Mouse (Mus musculus) megakaryocyte, adult 5-6 weeks (primary cell): ENCODE results near the gene Grin3a. TPM values are rescaled to one million over a fixed set of nuclear protein-coding genes. Genes with fewer than 3 reads are reported as not detected.

Experiments
- ATAC-seq: 2 replicates; pipeline ENCODE4 v1.8.0; 2016; ENCODE audit warnings: mild to moderate bottlenecking, inconsistent platforms; ENCODE audit not compliant: poor library complexity, severe bottlenecking
- total RNA-seq, 2 experiments: library from RNA; stranded (forward) in 1 of 2; stranded (reverse) in 1 of 2; fragments of 153-499, 151-499 nt in 1 of 2; fragments of 221-1000, 200-1000 nt in 1 of 2; gene quantifications; 2 replicates each; pipeline versions ENCODE4 v1.2.3 to v1.2.4; 2015 to 2017

The Grin3a gene
- total RNA-seq (2015): not detected in 2 replicates
- not detected in 2 replicates for total RNA-seq (2017)

DNA sequence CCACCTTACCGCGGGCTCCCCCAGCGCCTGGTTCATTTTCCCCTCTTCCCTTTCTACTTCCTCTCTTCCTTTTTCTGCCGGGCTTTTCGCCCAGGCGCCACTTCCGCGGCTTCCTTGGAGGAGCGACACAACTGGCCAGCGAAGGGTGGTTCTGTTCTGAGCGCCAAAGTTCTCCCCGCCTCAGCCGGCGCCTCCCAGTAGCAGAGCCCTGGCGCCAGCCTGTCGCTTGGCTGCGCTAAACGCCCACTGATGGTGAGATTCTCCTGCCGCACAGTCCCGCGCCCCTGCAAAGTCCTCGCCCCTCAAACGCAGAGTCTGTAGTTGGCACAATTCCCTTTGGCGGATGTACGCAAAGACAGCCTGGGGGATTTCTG lies at the start of gene Grin3a:
TSS of gene Grin3a (minus strand) at position 133 of the 374 bp plus-strand sequence.
- no peak for ATAC-seq

DNA sequence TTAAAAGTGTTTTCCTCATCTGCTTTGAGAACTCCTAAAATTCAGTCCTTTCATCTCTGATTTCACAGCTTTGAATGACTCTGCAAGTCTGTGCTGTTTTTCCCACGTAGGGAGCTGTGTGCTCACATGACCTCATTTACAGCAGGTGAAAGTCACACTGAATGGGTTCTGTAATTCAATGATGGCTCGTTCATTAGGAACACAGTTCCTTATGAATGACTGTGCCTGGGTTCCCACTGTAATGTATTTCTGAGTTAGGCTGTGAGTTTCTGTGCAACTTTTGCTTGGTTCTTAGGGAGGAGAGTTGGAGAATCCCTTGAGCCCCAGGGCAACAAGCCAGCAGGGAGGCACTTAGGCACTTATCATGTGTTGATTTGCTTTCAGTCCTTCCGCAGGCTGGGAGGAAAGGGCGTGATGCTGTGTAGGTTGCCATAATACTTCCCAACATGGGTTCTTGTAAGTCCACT lies 46.3 kb upstream of the Grin3a start:
- ATAC-seq: no peak

DNA sequence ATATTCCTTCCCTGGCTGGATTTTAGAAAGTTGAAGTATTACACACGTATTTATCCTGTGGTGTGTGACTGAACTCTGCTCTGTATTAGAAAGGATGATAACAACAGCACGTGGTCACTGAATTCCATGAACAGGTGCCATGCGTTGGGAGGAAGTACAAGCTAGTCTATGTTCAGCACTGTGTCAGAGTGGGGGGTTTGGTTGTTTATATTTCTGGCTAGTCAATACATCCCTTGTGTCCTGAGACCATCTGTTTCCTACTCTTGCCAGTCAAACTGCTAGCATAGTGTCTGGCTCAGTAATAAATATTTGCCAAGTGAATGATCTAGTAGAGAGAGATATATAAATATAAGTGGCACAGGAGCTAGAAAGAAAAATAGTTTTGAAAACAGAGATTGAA lies 31.5 kb upstream of the Grin3a start:
- ATAC-seq: no peak

DNA sequence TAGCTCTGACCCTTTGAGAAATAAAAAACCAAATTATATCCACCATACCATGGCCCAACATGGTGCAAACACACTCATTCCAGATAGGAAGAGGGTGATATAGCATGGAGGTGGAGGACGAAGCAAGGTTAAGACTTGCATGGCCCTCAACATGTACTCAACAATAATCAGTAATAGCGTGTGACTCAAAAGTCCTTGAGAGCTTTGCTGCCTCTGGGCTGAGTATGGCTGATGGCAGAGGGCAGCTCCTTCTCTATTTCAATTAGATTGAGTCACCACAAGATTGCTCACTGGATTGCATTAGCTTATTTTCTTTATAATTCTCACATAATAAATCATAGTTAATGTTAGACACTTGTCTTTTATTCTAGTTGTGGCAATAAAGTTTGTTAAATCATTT lies 15.1 kb upstream of the Grin3a start:
- no peak for ATAC-seq

DNA sequence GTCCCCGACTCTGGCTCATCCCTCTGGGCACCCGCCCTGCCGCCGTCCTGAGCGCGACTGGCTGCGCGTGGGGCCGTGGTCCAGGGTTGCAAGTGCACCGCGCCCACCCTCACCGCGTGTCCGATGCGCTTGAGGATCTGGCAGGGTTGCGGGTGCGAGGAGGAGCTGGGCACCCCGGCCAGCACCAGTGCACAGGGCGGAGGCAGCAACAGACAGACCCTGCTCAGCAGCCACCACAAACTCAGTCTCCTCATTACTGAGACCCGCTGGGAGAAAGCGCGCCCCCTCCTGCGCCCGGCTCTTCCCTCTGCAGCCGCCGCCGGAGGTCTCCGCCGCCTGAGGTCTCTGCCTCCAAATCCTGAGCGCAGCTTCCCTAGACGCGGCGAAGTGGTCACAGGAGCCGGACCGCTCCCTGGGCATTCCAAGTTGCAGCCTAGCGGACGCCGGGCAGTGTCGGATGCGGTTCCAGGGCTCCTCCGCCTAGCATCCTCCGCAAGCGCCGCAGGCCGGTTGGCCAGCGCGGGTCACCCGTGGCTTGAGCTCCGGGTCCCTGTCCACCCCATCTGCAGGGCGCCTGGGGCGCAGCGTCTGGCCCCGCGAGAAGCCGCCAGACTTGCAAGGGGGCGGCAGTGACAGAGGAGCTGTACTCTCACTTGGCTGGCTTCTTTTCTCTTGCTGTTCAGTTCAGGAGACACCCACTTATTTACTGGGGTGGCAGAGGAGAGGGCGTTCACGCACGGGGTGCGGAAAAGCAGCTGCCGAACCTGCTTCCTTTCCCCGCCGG lies 524 bp downstream of the Grin3a start:
- no peak for ATAC-seq

DNA sequence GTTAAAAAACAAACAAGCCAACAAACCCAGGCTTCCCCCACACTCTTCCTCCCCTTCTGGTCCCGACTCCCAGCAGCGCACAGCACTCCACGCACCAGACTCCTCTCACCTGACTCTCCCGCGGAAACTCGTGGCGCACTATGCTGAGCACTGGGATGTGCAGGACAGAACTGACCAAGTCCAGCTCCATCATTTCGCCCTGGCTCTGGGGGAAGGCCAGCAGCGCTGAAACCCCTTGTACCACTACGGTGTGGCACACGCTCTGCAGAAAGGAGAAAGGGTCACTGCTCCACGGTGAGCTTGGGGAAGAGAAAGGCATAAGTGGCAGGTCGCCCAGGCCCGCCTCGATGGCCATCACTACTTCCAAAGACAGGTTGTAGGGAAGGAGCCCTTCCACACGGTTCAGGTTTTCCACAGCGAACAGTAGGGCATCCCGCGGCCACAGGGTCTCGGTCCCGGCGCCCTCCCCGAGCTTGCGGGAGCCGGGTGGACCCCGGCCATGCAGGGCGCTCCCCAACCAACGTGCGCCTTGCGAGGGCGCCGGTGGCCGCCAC lies 1.2 kb downstream of the Grin3a start:
- ATAC-seq: no peak

DNA sequence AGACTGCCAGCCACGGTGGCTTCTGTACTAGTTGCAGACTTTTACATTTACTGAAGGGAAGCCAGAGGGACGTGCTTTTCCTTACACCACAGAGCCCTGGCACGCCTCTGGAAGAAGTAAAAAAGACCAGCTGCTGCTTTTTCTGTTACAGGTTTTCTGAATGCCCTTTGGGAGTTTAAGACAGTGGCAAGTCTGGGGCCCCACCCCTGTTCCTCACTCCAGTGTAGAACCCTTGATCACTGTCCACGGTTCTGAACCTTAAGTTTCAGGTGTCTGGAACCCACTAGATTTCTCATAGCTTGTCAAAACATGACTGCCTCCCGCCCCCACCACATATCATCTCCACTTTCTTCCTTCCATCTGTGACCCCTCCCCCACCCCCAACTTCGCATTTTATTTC lies 1.8 kb downstream of the Grin3a start:
- ATAC-seq: no peak

DNA sequence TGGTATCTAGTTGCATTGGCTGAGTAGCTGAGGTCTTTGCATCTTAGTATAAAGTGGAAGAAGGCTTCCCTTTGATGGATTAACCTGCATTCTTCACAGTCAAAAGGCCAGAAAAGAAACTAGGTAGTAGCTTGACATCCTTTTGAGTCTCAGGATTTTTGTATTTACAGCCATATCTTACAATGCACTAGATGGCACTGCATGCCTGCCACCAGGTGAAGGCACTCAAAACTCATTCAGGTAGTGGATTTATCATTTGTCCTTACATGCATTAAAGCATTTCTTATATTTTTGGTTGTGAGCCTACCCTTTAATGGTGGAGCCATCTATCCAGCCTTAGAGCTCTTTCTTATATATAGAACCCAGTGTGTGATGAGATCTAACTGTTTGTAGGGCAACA lies 13.5 kb downstream of the Grin3a start:
- ATAC-seq: no peak

DNA sequence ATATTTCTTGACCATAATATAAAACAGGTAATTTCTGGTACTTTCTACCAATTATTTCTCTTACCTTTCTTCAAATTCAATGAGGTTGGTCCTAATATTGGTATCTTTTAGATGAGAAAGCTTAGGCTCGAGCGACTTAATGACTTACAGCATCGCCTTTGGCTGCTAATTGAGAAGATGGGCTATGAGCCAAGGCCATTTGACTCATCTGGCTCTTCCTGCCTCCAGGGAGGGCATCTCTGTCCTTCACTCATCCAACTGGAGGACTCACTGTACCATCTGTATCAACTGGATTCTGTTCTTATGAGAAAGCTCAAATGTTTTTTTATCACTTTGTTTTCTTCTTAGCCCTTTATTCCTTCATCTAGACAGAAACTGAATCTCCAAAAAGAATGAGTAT lies 31.7 kb downstream of the Grin3a start:
- no peak for ATAC-seq

DNA sequence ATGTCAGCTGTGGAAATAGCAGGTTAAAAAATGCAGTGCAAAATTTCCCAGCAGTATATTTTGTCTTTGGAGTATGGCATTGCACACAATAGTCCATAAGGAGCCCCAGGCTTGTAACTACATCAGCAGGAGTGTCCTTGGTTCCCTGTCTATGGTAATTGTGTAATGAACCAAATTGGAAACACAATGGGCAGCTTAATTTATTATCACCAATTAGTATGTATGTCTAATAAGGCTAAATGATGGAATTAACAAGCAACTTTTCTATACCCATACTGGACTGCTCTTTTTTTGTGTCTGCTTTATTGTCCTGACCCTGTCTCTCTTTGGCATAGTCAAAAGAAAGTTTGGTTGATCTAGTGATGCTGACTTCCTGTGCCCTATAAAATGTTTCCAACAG lies 38.8 kb downstream of the Grin3a start:
- no peak for ATAC-seq

DNA sequence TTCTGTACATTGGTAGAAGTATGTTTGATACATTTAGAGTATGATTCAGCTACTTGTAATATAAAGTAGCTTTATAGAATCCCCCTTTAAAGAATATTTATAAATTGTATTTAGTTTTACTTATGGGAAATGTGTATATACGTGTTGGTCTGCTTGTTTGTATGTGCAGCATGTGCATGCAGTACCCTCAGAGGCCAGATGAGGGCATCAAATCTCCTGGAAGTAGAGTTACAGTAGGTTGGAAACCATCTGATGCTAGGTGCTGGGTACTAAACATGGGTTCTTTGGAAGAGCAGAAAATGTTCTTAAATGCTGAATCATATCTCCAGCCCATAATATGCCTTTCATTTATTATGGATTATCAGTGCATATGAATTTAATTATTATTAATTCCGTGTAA lies 46.2 kb downstream of the Grin3a start:
- no peak for ATAC-seq

DNA sequence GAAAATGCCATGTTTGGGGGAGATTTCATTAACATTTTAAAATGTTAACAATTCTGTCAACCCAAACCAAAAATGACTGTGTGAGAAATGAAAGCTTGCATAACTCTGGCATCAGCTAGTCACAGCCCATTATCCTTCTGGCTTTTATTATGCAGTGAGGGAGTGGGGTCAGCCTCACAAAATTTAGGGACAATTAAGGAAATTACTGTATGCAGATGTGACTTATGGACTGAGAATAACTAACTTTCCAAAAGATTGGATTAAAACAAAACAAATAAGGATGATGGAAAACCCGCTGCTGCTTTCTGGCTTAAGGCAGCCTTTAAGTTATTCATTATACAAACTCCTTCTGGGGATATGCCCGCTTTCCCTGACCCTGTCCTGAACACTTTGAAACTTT lies 56.6 kb downstream of the Grin3a start:
- ATAC-seq: no peak

DNA sequence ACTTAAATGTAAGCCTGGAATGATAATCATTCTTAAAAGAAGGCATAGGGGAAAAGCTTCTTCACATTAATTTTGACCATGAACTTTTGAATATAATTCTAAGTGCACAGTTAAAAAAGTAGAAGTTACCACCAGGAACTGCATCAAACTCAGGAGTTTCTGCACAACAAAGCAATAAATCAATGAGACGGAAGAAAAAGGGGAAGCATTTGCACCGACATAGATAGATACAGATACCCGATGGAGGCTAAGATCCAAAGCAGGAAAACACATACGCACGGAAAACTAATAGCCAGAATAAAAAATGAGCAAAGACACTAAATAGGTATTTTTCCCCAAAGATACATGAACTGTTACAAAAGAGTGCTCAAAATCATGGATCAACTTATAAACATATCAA lies 102.7 kb downstream of the Grin3a start:
- ATAC-seq: no peak

DNA sequence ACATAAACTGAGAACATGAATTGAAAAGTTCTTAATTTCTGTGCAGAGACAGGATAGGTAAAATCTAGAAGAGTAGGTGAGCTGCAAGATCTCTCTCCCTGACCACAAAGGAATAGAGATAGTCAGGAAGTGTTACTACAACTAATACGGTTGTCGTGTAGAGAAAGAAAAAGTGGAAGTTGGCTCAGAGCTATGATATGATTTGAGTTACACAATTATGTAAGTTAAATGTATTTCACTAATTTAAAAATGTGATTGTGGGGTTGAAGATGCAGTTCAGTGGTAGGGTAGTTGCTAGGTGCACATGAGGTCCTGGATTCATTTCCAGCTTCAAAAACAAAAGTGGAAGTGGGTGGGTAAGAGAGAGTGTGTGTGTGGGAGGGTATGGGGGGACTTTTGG lies 103.6 kb downstream of the Grin3a start:
- ATAC-seq: no peak

DNA sequence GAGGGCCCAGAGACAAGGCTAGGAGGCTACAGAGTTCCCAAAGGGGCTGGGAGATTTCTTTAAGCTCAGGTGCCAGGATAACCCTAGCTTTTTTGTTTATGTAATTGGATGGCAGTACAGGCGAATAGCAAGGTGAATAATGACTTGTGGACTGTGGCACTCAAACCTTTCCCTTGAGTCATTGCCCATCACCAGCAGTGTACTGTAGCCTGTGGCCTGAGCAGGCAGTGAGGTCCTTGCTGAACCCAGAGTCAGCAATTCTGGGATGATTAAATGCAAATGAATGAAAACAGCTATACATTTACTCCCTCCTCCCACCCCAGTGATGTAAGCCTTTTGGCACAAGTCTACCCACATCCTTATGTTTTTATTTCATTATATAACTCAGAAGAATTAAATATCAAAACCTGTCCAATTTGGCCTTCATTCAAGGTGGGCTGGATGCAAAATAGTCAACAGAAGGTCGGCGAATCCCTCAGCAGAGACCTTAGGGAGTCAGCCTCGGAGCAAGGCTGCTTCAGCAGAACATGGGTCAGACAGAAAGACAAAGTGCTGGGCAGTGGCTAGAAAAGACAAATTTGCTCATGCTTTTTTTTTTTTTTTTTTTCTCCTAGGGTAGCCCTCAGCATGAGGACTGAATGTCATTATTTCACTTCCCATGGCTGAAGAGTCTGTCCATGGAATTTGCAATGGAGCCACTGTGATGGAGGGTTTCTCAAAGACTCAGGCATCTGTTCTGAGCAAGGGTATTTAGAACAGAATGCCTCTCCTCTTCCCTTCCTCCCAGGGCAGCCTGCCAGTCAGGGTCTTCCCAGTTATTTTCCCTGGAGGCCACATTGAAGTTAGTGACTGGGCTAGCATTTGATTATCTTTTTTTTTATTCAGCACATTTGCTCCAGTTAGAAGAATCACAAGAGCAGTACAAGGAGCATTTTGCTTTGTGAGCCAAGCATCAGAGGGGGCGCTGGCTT lies 104.5 kb downstream of the Grin3a start:
- ATAC-seq: no peak

DNA sequence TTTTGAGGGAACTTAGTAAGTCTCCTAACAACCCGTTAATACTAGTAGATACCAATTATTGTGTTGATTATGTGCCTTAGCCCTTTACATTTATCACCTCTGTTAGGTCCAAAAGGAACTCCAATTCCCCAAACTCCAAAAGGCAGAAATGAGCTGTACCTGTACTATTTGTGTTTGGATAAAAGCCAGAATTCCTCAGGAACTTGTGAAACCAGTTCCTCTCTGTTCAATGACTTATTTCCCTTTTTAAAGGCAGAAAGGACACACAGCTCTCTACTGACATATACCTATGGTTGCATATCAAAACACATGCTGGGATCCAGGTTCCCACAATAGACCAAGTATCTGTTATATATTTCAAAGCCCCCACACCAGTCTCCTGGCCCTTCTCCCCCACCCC lies 106.0 kb downstream of the Grin3a start:
- no peak for ATAC-seq

DNA sequence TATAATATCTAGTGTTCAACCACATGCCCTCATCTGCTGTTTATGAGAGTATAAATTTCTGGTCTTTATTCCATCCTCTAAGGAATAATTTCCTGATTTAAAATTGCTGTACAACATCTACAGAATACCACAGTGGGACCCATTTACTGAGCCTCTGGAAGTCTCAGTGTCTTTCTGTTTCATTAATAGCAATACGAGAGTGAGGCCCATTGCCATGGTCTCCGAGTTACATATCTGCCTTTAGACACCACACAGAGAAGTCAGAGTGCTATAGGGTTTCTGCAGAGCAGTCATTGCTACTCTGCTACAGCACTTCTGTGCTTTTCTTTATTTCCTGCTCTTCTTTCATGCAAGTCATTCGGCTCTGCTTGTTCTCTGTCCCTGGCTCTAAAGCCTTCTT lies 116.2 kb downstream of the Grin3a start:
- no peak for ATAC-seq

DNA sequence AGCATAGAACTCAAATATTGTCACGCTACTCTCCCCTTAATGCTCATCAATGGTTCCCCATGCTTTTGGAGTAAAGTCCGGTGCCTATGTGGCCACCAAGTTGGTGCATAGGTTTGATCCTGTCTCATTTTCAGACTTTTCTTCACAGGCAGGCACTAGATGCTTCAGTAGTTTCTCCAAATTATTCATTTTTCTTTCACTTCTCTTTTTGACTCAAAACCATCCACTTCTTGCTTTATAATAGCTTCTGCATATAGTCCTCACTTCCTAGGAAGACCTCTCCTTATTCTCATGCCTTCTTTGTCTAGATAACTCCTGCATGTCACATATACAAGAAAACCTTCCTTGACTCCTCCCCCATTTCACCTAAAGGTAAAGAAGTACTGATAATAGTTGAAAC lies 121.6 kb downstream of the Grin3a start:
- ATAC-seq: no peak

DNA sequence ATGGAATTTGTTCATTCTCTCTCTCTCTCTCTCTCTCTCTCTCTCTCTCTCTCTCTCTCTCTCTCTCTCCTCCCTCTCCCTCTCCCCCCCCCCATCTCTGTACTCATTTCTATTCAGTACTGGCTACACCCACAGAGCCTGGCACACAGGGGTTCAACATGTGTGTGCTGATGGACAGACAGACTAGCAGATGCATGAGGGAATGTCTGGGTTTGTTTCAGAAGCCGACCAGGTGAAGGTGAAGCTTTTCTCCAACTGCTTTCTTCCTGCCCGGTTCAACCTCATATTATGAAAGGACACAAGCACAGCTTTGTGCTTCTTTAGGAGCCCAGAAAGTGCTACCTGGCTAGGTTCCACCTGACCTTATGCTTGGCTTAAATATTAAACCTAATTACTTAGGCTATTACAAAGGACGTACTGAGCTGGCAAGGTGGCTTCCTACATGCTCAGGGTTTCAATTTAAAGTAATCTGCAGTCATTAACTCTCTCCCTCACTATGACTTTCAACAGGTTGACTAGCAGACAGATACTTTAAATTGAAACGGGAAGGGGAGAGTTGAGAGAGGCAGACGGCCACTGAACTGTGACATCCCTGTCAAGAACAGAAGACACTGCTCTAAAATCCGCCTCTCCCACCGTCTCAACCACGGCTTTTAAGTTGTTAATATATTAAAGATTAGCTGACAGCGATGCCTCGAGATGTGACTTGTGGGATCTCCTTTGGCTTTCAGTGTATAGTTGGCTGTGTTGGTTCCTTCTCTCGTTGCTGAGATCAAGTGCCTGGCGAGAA lies 153.9 kb downstream of the Grin3a start:
- no peak for ATAC-seq

DNA sequence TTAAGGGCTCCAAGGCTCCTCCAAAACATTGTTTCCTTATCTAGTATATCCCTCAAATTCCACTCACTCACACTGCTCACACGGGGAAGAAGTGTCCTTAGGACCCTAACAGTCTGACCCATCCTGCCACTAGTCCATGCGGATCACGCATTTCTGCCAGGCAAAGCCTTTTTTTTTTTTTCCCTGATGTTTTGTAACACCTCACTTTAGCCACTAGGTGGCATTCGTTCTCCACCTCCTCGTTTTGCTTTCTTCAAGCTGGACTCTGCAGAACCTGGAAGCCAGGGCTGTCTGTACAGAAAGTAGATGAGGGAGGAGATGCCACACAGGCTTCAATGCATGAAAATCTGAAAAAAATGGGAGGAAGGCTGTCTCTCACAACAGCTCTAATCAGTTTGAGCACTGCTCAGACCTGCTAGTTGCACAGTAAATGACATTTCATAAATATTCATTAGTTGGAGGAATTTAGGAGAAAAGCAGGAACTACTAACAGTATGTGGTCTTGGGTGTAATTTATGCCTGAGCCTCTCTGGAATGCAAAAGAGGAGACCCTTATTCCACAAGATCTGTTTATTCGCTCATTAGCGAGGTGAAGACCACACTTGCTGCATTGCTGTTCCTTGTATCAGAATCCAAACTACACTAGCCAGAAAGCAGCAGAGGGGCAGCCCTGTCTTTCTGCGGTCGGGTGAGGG lies 156.8 kb downstream of the Grin3a start:
- peak; percentile 79 for ATAC-seq
